Mouse (Mus musculus) forebrain, embryonic 13.5 days (tissue): ENCODE data around the gene Epb41l4b. TPM values are rescaled to one million over a fixed set of nuclear protein-coding genes. Genes with fewer than 3 reads are reported as not detected.

ENCODE experiments used
- ATAC-seq: fragments of 200-750 bp; cut with Nextera tagmentation; 2 replicates; pipeline ENCODE4 v1.8.0; 2017
- H3K27ac ChIP-seq: fragments of 300-500 bp; sonication (generic); 2 replicates; pipeline ENCODE4 v1.5.1; 2015; ENCODE audit warnings: inconsistent platforms, mild to moderate bottlenecking, moderate library complexity
- H3K27me3 ChIP-seq: fragments of 300-500 bp; sonication (generic); 2 replicates; pipeline ENCODE4 v1.6.1; 2015; ENCODE audit warnings: mild to moderate bottlenecking, inconsistent platforms
- H3K36me3 ChIP-seq: fragments of 300-500 bp; sonication (generic); 2 replicates; pipeline ENCODE4 v1.6.1; 2015; ENCODE audit warnings: mild to moderate bottlenecking, inconsistent platforms; ENCODE audit not compliant: poor library complexity, severe bottlenecking
- H3K4me1 ChIP-seq: fragments of 300-500 bp; sonication (generic); 2 replicates; pipeline ENCODE4 v1.6.1; 2015; ENCODE audit warnings: inconsistent platforms
- H3K4me2 ChIP-seq: fragments of 300-500 bp; sonication (generic); 2 replicates; pipeline ENCODE4 v1.6.1; 2015; ENCODE audit warnings: inconsistent platforms, mild to moderate bottlenecking, moderate library complexity
- H3K4me3 ChIP-seq: fragments of 300-500 bp; sonication (generic); 2 replicates; pipeline ENCODE4 v1.5.1; 2015; ENCODE audit warnings: mild to moderate bottlenecking, inconsistent platforms
- H3K9ac ChIP-seq: fragments of 300-500 bp; sonication (generic); 2 replicates; pipeline ENCODE4 v1.6.1; 2015; ENCODE audit warnings: mild to moderate bottlenecking, inconsistent platforms
- H3K9me3 ChIP-seq: fragments of 300-500 bp; sonication (generic); replicated peaks from 2 replicates; pipeline ENCODE4 v1.6.1; 2016; ENCODE audit warnings: inconsistent platforms
- WGBS: fragments of 180-500 bp; shearing (Covaris S2); methylation state at CpG from one replicate; pipeline ENCODE4 v1.1.7; 2015; 5-methylcytosine and 5-hydroxymethylcytosine counted together
- polyA plus RNA-seq: library from polyadenylated mRNA; unstranded; fragments of >200 nt; fragmentation: Nextera tagmentation; extraction: Ambion mirVana; gene quantifications from 2 replicates; pipeline ENCODE4 v1.2.1, GENCODE M21; 2015

Epb41l4b gene
- polyA plus RNA-seq, 1 experiment from 2014 or later = 0.56 TPM

- no peak overlapping the region for H3K27ac ChIP-seq
- H3K9ac ChIP-seq = no peak overlapping the region
- H3K36me3 ChIP-seq = no peaks in the 10 kb centered on the region
- H3K4me2 ChIP-seq = no peak overlapping the region
- ATAC-seq = no peak
- peaks cover 4% of the 10 kb centered on the region for H3K4me1 ChIP-seq
- H3K4me3 ChIP-seq = no peak overlapping the region
- no peaks in the 10 kb centered on the region for H3K27me3 ChIP-seq
- WGBS = 81% methylated on average over 1 of the region's 1 CpGs
- no peaks in the 10 kb centered on the region for H3K9me3 ChIP-seq
Observed at GRCm38 (mm10) chr4:57168277-57168676, 25.0 kb upstream of the Epb41l4b start.

GRCm38 (mm10) chr4:57166922-57167870 lies 24.0 kb upstream of the Epb41l4b start:
- no peaks in the 10 kb centered on the region for H3K27me3 ChIP-seq
- no peaks in the 10 kb centered on the region for H3K9me3 ChIP-seq
- ATAC-seq = no peak
- no peak overlapping the region for H3K4me3 ChIP-seq
- no peaks in the 10 kb centered on the region for H3K36me3 ChIP-seq
- H3K4me2 ChIP-seq = no peak overlapping the region
- H3K4me1 ChIP-seq = peaks cover 12% of the 10 kb centered on the region
- no peak overlapping the region for H3K27ac ChIP-seq
- no peak overlapping the region for H3K9ac ChIP-seq
- WGBS = 59% methylated on average over 12 of the region's 12 CpGs

GRCm38 (mm10) chr4:57165654-57166053 lies 22.4 kb upstream of the Epb41l4b start:
- no peaks in the 10 kb centered on the region for H3K27me3 ChIP-seq
- no peak overlapping the region for H3K4me3 ChIP-seq
- ATAC-seq = no peak
- no peaks in the 10 kb centered on the region for H3K36me3 ChIP-seq
- peaks cover 12% of the 10 kb centered on the region for H3K4me1 ChIP-seq
- H3K9me3 ChIP-seq = no peaks in the 10 kb centered on the region
- no peak overlapping the region for H3K4me2 ChIP-seq
- WGBS = 56% methylated on average over 3 of the region's 3 CpGs
- no peak overlapping the region for H3K27ac ChIP-seq
- no peak overlapping the region for H3K9ac ChIP-seq

GRCm38 (mm10) chr4:57164578-57165210 lies 21.5 kb upstream of the Epb41l4b start:
- WGBS = 91% methylated on average over 9 of the region's 9 CpGs
- H3K4me1 ChIP-seq = peaks cover 12% of the 10 kb centered on the region
- H3K27me3 ChIP-seq = no peaks in the 10 kb centered on the region
- H3K27ac ChIP-seq = no peak overlapping the region
- no peaks in the 10 kb centered on the region for H3K9me3 ChIP-seq
- no peak overlapping the region for H3K4me2 ChIP-seq
- no peaks in the 10 kb centered on the region for H3K36me3 ChIP-seq
- no peak overlapping the region for H3K4me3 ChIP-seq
- ATAC-seq = no peak
- H3K9ac ChIP-seq = no peak overlapping the region

GRCm38 (mm10) chr4:57162789-57163722 lies 19.8 kb upstream of the Epb41l4b start:
- no peak overlapping the region for H3K4me3 ChIP-seq
- WGBS = 9% methylated on average over 10 of the region's 10 CpGs
- H3K27me3 ChIP-seq = no peaks in the 10 kb centered on the region
- no peaks in the 10 kb centered on the region for H3K9me3 ChIP-seq
- H3K27ac ChIP-seq = 0 out of 2 replicates have a peak overlapping the region, but pooled peaks have one; percentile 3
- no peak overlapping the region for H3K9ac ChIP-seq
- H3K36me3 ChIP-seq = no peaks in the 10 kb centered on the region
- ATAC-seq = peak; percentile 63
- peaks cover 12% of the 10 kb centered on the region for H3K4me1 ChIP-seq
- 0 out of 2 replicates have a peak overlapping the region, but pooled peaks have one; percentile 9 for H3K4me2 ChIP-seq

GRCm38 (mm10) chr4:57160571-57160970 lies 17.3 kb upstream of the Epb41l4b start:
- H3K9me3 ChIP-seq = no peaks in the 10 kb centered on the region
- 78% methylated on average over 7 of the region's 7 CpGs for WGBS
- ATAC-seq = no peak
- no peaks in the 10 kb centered on the region for H3K27me3 ChIP-seq
- no peak overlapping the region for H3K9ac ChIP-seq
- no peak overlapping the region for H3K4me3 ChIP-seq
- H3K27ac ChIP-seq = no peak overlapping the region
- H3K36me3 ChIP-seq = no peaks in the 10 kb centered on the region
- H3K4me1 ChIP-seq = peaks cover 12% of the 10 kb centered on the region
- no peak overlapping the region for H3K4me2 ChIP-seq

- Histone ChIP-seq H3K4me1 (peaks cover 14% of the 10 kb centered on the region), H3K27ac (no peak overlapping the region), H3K4me3 (no peak overlapping the region), H3K27me3 (no peaks in the 10 kb centered on the region), H3K36me3 (no peaks in the 10 kb centered on the region), H3K9me3 (no peaks in the 10 kb centered on the region), H3K4me2 (no peak overlapping the region), H3K9ac (no peak overlapping the region)
- ATAC-seq = no peak
- 81% methylated on average over 8 of the region's 8 CpGs for WGBS
Observed at GRCm38 (mm10) chr4:57156549-57157169, 13.4 kb upstream of the Epb41l4b start.

GRCm38 (mm10) chr4:57153838-57154237 lies 10.6 kb upstream of the Epb41l4b start:
- 43% methylated on average over 8 of the region's 8 CpGs for WGBS
- Histone ChIP-seq H3K4me1 (peaks cover 14% of the 10 kb centered on the region), H3K9ac (0 out of 2 replicates have a peak overlapping the region, but pooled peaks have one; percentile 28), H3K9me3 (no peaks in the 10 kb centered on the region), H3K27ac (no peak overlapping the region), H3K4me3 (no peak overlapping the region), H3K27me3 (no peaks in the 10 kb centered on the region), H3K4me2 (peak overlapping the region; percentile 42), H3K36me3 (no peaks in the 10 kb centered on the region)
- no peak; the same call in 1 of the 2 replicates for ATAC-seq

- peak; percentile 70; the same call in 1 of the 2 replicates for ATAC-seq
- Histone ChIP-seq H3K9me3 (no peaks in the 10 kb centered on the region), H3K27me3 (no peaks in the 10 kb centered on the region), H3K4me3 (no peak overlapping the region), H3K36me3 (no peaks in the 10 kb centered on the region), H3K27ac (no peak overlapping the region), H3K9ac (0 out of 2 replicates have a peak overlapping the region, but pooled peaks have one; percentile 28), H3K4me1 (peaks cover 14% of the 10 kb centered on the region), H3K4me2 (peak overlapping the region; percentile 42)
- 0% methylated on average over 9 of the region's 9 CpGs for WGBS
Observed at GRCm38 (mm10) chr4:57153068-57153835, 10.0 kb upstream of the Epb41l4b start.

GRCm38 (mm10) chr4:57148182-57148581 lies 4.9 kb upstream of the Epb41l4b start:
- Histone ChIP-seq H3K9me3 (no peaks in the 10 kb centered on the region), H3K9ac (no peak overlapping the region), H3K27me3 (peaks cover 18% of the 10 kb centered on the region; the same call in 1 of the 2 replicates), H3K27ac (no peak overlapping the region), H3K36me3 (no peaks in the 10 kb centered on the region), H3K4me3 (no peak overlapping the region), H3K4me2 (no peak overlapping the region), H3K4me1 (peaks cover 5% of the 10 kb centered on the region)
- no peak for ATAC-seq
- WGBS = 64% methylated on average over 3 of the region's 3 CpGs
